Mouse (Mus musculus): ENCODE results near the gene Chl1. TPM values are rescaled to one million over a fixed set of nuclear protein-coding genes. Genes with fewer than 3 reads are reported as not detected.

The Chl1 gene
- polyA plus RNA-seq, 1 experiment from 2014 or later, result 6.2 TPM

- no peaks in the 10 kb centered on the region for H3K9me3 ChIP-seq (ENCODE audit: control insufficient read depth, low read length)
- ATAC-seq (replicated peaks; ENCODE audit: low FRiP score), result no peak
- no peaks in the 10 kb centered on the region for H3K27me3 ChIP-seq (ENCODE audit: control insufficient read depth, insufficient read depth, low read length)
- no peak overlapping the region for H3K27ac ChIP-seq (ENCODE audit: low read depth, low read length)
- DNase-seq (ENCODE audit: low spot score), result no peak
- H3K4me3 ChIP-seq (ENCODE audit: low read depth, low read length), result no peak overlapping the region
- 73% methylated on average over 3 of the region's 3 CpGs for WGBS
- H3K4me2 ChIP-seq (ENCODE audit: low read depth, low read length, severe bottlenecking), result no peak overlapping the region
- H3K9ac ChIP-seq (ENCODE audit: low read length), result no peak overlapping the region
- H3K4me1 ChIP-seq (replicated peaks; ENCODE audit: control insufficient read depth, insufficient read depth, low read length), result no peaks in the 10 kb centered on the region
- no peaks in the 10 kb centered on the region for H3K36me3 ChIP-seq (ENCODE audit: control insufficient read depth, insufficient read depth, low read length)
These were observed 182.1 kb downstream of the Chl1 start for GRCm38 (mm10) chr6:103692511-103692910.

DNA sequence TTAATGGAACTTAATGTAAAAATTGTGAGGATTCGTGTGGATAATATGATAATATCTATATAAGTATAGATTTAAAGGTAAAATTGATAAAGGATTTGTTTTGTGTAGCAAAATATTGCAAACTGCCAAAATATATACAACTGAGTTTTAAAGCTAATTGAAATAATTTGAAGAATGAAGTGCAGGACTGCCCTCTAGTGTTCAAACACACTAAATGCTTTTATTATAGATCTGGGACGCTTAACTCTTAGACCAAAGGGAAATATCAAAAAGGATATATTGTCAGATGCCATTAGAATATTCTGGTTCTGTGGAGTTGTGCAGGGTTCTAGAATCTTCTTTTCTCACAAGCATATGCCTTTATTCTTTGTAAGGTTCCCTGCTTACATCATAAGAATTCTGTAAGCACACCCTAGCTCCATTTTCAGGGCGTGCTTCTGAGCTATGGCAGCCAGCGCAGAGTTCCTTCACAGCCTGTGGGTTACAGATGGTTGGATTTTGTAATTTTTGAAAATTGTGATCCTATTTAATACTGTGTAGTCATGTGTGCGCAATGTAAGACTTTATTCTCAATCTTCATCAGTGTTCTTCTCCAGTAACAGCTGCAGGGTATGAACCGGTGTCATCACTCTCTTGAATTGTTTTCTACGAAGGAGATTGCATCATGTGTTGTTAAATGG, 187.1 kb downstream of the Chl1 start:
- ATAC-seq (replicated peaks; ENCODE audit: low FRiP score) (0 out of 2 replicates have a peak, but pooled peaks have one; percentile 36), DNase-seq (ENCODE audit: low spot score) (no peak)
- no peak overlapping the region for H3K4me3 ChIP-seq (ENCODE audit: low read depth, low read length)
- no peaks in the 10 kb centered on the region for H3K27me3 ChIP-seq (ENCODE audit: control insufficient read depth, insufficient read depth, low read length)
- H3K9ac ChIP-seq (ENCODE audit: low read length), result no peak overlapping the region
- no peaks in the 10 kb centered on the region for H3K36me3 ChIP-seq (ENCODE audit: control insufficient read depth, insufficient read depth, low read length)
- no peaks in the 10 kb centered on the region for H3K4me1 ChIP-seq (replicated peaks; ENCODE audit: control insufficient read depth, insufficient read depth, low read length)
- H3K27ac ChIP-seq (ENCODE audit: low read depth, low read length), result no peak overlapping the region
- H3K4me2 ChIP-seq (ENCODE audit: low read depth, low read length, severe bottlenecking), result no peak overlapping the region
- no peaks in the 10 kb centered on the region for H3K9me3 ChIP-seq (ENCODE audit: control insufficient read depth, low read length)
- WGBS, result 65% methylated on average over 7 of the region's 7 CpGs

DNA sequence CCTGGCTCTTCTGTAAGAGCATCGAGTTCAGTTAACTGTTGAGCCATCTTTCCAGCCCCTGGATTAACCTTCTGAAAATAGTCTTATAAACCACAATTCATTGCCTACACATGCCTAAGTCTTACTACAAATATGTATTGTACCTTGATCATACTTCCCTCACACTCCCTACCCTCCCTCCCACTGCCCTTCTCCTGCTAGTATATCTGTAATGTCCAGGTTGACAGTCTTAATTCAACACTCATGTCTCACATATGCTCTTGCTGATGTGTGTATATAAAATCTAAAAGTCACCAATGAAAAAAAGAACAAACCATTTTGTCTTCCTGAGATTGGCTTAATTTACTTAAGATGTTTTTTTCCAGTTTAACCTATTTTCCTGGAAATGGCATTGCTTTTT, 189.1 kb downstream of the Chl1 start:
- H3K4me3 ChIP-seq (ENCODE audit: low read depth, low read length), result no peak overlapping the region
- 88% methylated on average over 1 of the region's 1 CpGs for WGBS
- no peak overlapping the region for H3K4me2 ChIP-seq (ENCODE audit: low read depth, low read length, severe bottlenecking)
- ATAC-seq (replicated peaks; ENCODE audit: low FRiP score) (no peak), DNase-seq (ENCODE audit: low spot score) (no peak)
- no peaks in the 10 kb centered on the region for H3K36me3 ChIP-seq (ENCODE audit: control insufficient read depth, insufficient read depth, low read length)
- no peak overlapping the region for H3K27ac ChIP-seq (ENCODE audit: low read depth, low read length)
- H3K9me3 ChIP-seq (ENCODE audit: control insufficient read depth, low read length), result no peaks in the 10 kb centered on the region
- no peaks in the 10 kb centered on the region for H3K27me3 ChIP-seq (ENCODE audit: control insufficient read depth, insufficient read depth, low read length)
- H3K4me1 ChIP-seq (replicated peaks; ENCODE audit: control insufficient read depth, insufficient read depth, low read length), result no peaks in the 10 kb centered on the region
- no peak overlapping the region for H3K9ac ChIP-seq (ENCODE audit: low read length)

GRCm38 (mm10) chr6:103699895-103700294, 189.5 kb downstream of the Chl1 start:
- Histone ChIP-seq H3K4me1 (replicated peaks; ENCODE audit: control insufficient read depth, insufficient read depth, low read length) (no peaks in the 10 kb centered on the region), H3K27ac (ENCODE audit: low read depth, low read length) (no peak overlapping the region), H3K9ac (ENCODE audit: low read length) (no peak overlapping the region), H3K27me3 (ENCODE audit: control insufficient read depth, insufficient read depth, low read length) (no peaks in the 10 kb centered on the region), H3K4me3 (ENCODE audit: low read depth, low read length) (no peak overlapping the region), H3K9me3 (ENCODE audit: control insufficient read depth, low read length) (no peaks in the 10 kb centered on the region), H3K36me3 (ENCODE audit: control insufficient read depth, insufficient read depth, low read length) (no peaks in the 10 kb centered on the region), H3K4me2 (ENCODE audit: low read depth, low read length, severe bottlenecking) (no peak overlapping the region)
- WGBS, result 84% methylated on average over 1 of the region's 1 CpGs
- ATAC-seq (replicated peaks; ENCODE audit: low FRiP score), result no peak
- DNase-seq (ENCODE audit: low spot score), result no peak

- WGBS, result 85% methylated on average over 7 of the region's 7 CpGs
- no peak for ATAC-seq (replicated peaks; ENCODE audit: low FRiP score)
- DNase-seq (ENCODE audit: low spot score), result no peak
- Histone ChIP-seq H3K27me3 (ENCODE audit: control insufficient read depth, insufficient read depth, low read length) (no peaks in the 10 kb centered on the region), H3K36me3 (ENCODE audit: control insufficient read depth, insufficient read depth, low read length) (no peaks in the 10 kb centered on the region), H3K4me2 (ENCODE audit: low read depth, low read length, severe bottlenecking) (no peak overlapping the region), H3K4me3 (ENCODE audit: low read depth, low read length) (no peak overlapping the region), H3K27ac (ENCODE audit: low read depth, low read length) (no peak overlapping the region), H3K9ac (ENCODE audit: low read length) (no peak overlapping the region), H3K9me3 (ENCODE audit: control insufficient read depth, low read length) (no peaks in the 10 kb centered on the region), H3K4me1 (replicated peaks; ENCODE audit: control insufficient read depth, insufficient read depth, low read length) (no peaks in the 10 kb centered on the region)
These were observed 189.9 kb downstream of the Chl1 start for GRCm38 (mm10) chr6:103700336-103700735.

DNA sequence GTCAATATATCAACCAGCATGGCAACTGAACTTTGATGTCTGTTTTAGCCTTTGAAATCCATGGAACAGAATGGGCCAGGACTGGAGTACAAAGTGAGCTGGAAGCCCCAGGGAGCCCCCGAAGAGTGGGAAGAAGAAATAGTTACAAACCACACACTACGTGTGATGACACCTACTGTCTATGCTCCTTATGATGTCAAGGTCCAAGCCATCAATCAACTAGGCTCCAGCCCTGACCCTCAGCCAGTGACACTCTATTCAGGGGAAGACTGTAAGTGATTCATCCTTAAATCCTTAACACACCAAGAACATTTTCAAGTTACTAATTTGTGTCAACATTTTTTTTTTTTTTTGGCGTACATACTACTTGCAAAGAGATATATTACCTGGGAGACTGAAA, 196.0 kb downstream of the Chl1 start:
- Histone ChIP-seq H3K4me2 (ENCODE audit: low read depth, low read length, severe bottlenecking) (no peak overlapping the region), H3K9me3 (ENCODE audit: control insufficient read depth, low read length) (no peaks in the 10 kb centered on the region), H3K36me3 (ENCODE audit: control insufficient read depth, insufficient read depth, low read length) (no peaks in the 10 kb centered on the region), H3K27ac (ENCODE audit: low read depth, low read length) (no peak overlapping the region), H3K9ac (ENCODE audit: low read length) (no peak overlapping the region), H3K4me3 (ENCODE audit: low read depth, low read length) (no peak overlapping the region), H3K27me3 (ENCODE audit: control insufficient read depth, insufficient read depth, low read length) (no peaks in the 10 kb centered on the region), H3K4me1 (replicated peaks; ENCODE audit: control insufficient read depth, insufficient read depth, low read length) (no peaks in the 10 kb centered on the region)
- no peak for ATAC-seq (replicated peaks; ENCODE audit: low FRiP score)
- WGBS, result 79% methylated on average over 3 of the region's 3 CpGs
- no peak for DNase-seq (ENCODE audit: low spot score)

DNA sequence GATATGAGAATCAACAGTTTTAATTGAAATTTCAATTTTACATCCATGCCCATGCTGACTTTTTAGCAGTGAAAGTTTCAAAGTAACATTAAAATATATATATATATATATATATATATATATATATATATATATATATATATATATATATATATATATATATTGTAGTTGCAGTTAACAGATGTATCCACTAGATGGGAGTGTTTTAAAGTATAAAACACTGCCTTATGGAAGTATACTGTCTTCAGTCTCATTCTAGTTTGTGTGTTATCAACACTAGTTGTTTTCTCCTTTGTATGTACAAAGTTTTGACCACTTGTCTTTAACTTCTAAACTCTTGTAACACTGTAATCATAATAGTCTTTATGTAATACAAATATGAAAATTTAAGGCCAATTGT, 228.9 kb downstream of the Chl1 start:
- H3K9me3 ChIP-seq (ENCODE audit: control insufficient read depth, low read length), result no peaks in the 10 kb centered on the region
- H3K27me3 ChIP-seq (ENCODE audit: control insufficient read depth, insufficient read depth, low read length), result no peaks in the 10 kb centered on the region
- ATAC-seq (replicated peaks; ENCODE audit: low FRiP score) (no peak), DNase-seq (ENCODE audit: low spot score) (no peak)
- H3K4me3 ChIP-seq (ENCODE audit: low read depth, low read length), result no peak overlapping the region
- H3K36me3 ChIP-seq (ENCODE audit: control insufficient read depth, insufficient read depth, low read length), result no peaks in the 10 kb centered on the region
- no peak overlapping the region for H3K9ac ChIP-seq (ENCODE audit: low read length)
- H3K27ac ChIP-seq (ENCODE audit: low read depth, low read length), result no peak overlapping the region
- H3K4me2 ChIP-seq (ENCODE audit: low read depth, low read length, severe bottlenecking), result no peak overlapping the region
- H3K4me1 ChIP-seq (replicated peaks; ENCODE audit: control insufficient read depth, insufficient read depth, low read length), result no peaks in the 10 kb centered on the region

- Histone ChIP-seq H3K4me3 (ENCODE audit: low read depth, low read length) (no peak overlapping the region), H3K36me3 (ENCODE audit: control insufficient read depth, insufficient read depth, low read length) (no peaks in the 10 kb centered on the region), H3K9me3 (ENCODE audit: control insufficient read depth, low read length) (no peaks in the 10 kb centered on the region), H3K4me2 (ENCODE audit: low read depth, low read length, severe bottlenecking) (no peak overlapping the region), H3K4me1 (replicated peaks; ENCODE audit: control insufficient read depth, insufficient read depth, low read length) (no peaks in the 10 kb centered on the region), H3K27me3 (ENCODE audit: control insufficient read depth, insufficient read depth, low read length) (no peaks in the 10 kb centered on the region), H3K9ac (ENCODE audit: low read length) (no peak overlapping the region), H3K27ac (ENCODE audit: low read depth, low read length) (no peak overlapping the region)
- no peak for DNase-seq (ENCODE audit: low spot score)
- ATAC-seq (replicated peaks; ENCODE audit: low FRiP score), result no peak
- 59% methylated on average over 3 of the region's 3 CpGs for WGBS
These were observed 232.4 kb downstream of the Chl1 start for GRCm38 (mm10) chr6:103742784-103743183.

GRCm38 (mm10) chr6:103746103-103746502, 235.7 kb downstream of the Chl1 start:
- ATAC-seq (replicated peaks; ENCODE audit: low FRiP score) (no peak), DNase-seq (ENCODE audit: low spot score) (peak; percentile 58)
- Histone ChIP-seq H3K4me2 (ENCODE audit: low read depth, low read length, severe bottlenecking) (no peak overlapping the region), H3K27me3 (ENCODE audit: control insufficient read depth, insufficient read depth, low read length) (no peaks in the 10 kb centered on the region), H3K36me3 (ENCODE audit: control insufficient read depth, insufficient read depth, low read length) (no peaks in the 10 kb centered on the region), H3K4me1 (replicated peaks; ENCODE audit: control insufficient read depth, insufficient read depth, low read length) (no peaks in the 10 kb centered on the region), H3K9ac (ENCODE audit: low read length) (no peak overlapping the region), H3K4me3 (ENCODE audit: low read depth, low read length) (no peak overlapping the region), H3K27ac (ENCODE audit: low read depth, low read length) (no peak overlapping the region), H3K9me3 (ENCODE audit: control insufficient read depth, low read length) (no peaks in the 10 kb centered on the region)
- 26% methylated on average over 4 of the region's 4 CpGs for WGBS

All from forebrain, embryonic 11.5 days (tissue).